In genomic region chr1:119301931-119302330, GRCm38 (mm10) we compare ENCODE assay signal across 23 mouse cellular contexts.
"Had no signal": no experiment of that assay in that cellular context is flagged by ENCODE, and none has a peak within 500 bp of the region (broad histone marks: within the 10 kb centered on the region; RNA-seq: fewer than 3 reads in every experiment).

No protein-coding gene starts in this region.

- H3K27me3 ChIP-seq: heart, embryonic 15.5 days; intestine, embryonic 15.5 days; liver, embryonic 13.5 days; liver, embryonic 15.5 days had no signal

- H3K4me1 ChIP-seq: heart, embryonic 15.5 days; liver, embryonic 15.5 days had no signal

- H3K9ac ChIP-seq: heart, embryonic 13.5 days; heart, embryonic 15.5 days; hindbrain, embryonic 12.5 days; hindbrain, embryonic 14.5 days; intestine, embryonic 15.5 days; limb, embryonic 12.5 days; liver, embryonic 13.5 days; liver, embryonic 15.5 days had no signal

- H3K36me3 ChIP-seq: heart, embryonic 13.5 days; heart, embryonic 15.5 days; hindbrain, embryonic 12.5 days; intestine, embryonic 15.5 days; limb, embryonic 10.5 days; limb, embryonic 12.5 days; liver, embryonic 13.5 days; liver, embryonic 15.5 days had no signal

- H3K27ac ChIP-seq: gastrocnemius, adult 2 months; heart, adult 2 months; heart, embryonic 13.5 days; heart, embryonic 15.5 days; hindbrain, embryonic 12.5 days; hindbrain, embryonic 14.5 days; intestine, embryonic 15.5 days; layer of hippocampus, adult 2 months; left cerebral cortex, adult 2 months; limb, embryonic 10.5 days; limb, embryonic 12.5 days; liver, embryonic 13.5 days; liver, embryonic 15.5 days had no signal

- H3K4me3 ChIP-seq: gastrocnemius, adult 2 months; heart, adult 2 months; heart, embryonic 13.5 days; heart, embryonic 15.5 days; hindbrain, embryonic 12.5 days; intestine, embryonic 15.5 days; layer of hippocampus, adult 2 months; left cerebral cortex, adult 2 months; limb, embryonic 10.5 days; limb, embryonic 12.5 days; liver, embryonic 13.5 days; liver, embryonic 15.5 days had no signal

- H3K9me3 ChIP-seq: heart, embryonic 13.5 days; heart, embryonic 15.5 days; hindbrain, embryonic 12.5 days; intestine, embryonic 15.5 days; limb, embryonic 10.5 days; limb, embryonic 12.5 days; liver, embryonic 13.5 days; liver, embryonic 15.5 days had no signal

- DNase-seq: gastrocnemius, adult 2 months; gastrocnemius, postnatal 10 days; gastrocnemius, postnatal 25 days; heart, adult 11 months; heart, adult 2 months; heart, postnatal 14 days; heart, postnatal 36 days; kidney, adult 18-20 months; kidney, adult 8-10 months; kidney, postnatal 10 days; kidney, postnatal 25 days; liver; liver, embryonic 13.5 days had no signal
